Mouse (Mus musculus) liver, postnatal 0 days (tissue): Measurements from ENCODE around the gene Kcnrg.

Source experiments
- CTCF ChIP-seq: sonication (generic); IDR thresholded peaks from 2 replicates; pipeline ENCODE4 v1.5.1; 2016; ENCODE audit warnings: antibody characterized with exemption, low read depth
- EP300 ChIP-seq: IDR thresholded peaks from 2 replicates; pipeline ENCODE4 v1.6.1; 2016; ENCODE audit warnings: antibody characterized with exemption, low read depth, mild to moderate bottlenecking

DNA sequence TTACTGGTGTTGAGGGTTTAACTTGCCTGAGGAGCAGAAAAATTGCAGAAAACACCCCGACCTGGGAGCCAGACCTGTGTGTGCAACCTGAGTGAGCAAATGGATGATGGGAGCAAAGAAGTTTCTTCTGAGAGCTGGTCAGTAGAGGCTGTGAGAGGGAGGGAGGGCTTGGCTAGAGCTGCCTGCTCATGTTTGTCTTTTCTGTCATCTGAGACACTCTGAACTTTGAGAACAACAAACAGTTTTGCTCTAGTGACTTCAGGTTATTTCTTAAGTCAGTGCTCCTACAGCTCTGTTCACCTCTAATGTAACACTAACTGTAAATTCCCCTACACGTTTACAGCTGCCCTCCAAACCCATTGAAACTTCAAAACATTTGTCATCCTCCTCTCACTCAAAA, 37.9 kb upstream of the Kcnrg start:
- TF ChIP-seq EP300 (no peak), CTCF (no peak)
